Mouse (Mus musculus) spleen, adult 2 months (tissue): ENCODE data around the gene Zfp423.

Experiments used
- CTCF ChIP-seq: fragments of 200-500 bp; IDR thresholded peaks from 2 replicates; pipeline ENCODE4 v1.5.1; 2011; ENCODE audit warnings: mild to moderate bottlenecking, inconsistent platforms; ENCODE audit not compliant: insufficient read depth, insufficient read length, insufficient replicate concordance; ENCODE audit errors: extremely low read depth
- POLR2A ChIP-seq: fragments of 200-500 bp; IDR thresholded peaks from 2 replicates; pipeline ENCODE4 v1.6.1; 2011; ENCODE audit warnings: low read depth, low read length, inconsistent platforms

GRCm38 (mm10) chr8:87662811-87663341, 296.5 kb downstream of the Zfp423 start:
- TF ChIP-seq CTCF (no peak), POLR2A (no peak)
